Mouse (Mus musculus): ENCODE measurements around the gene Slc22a14.
"Not testable (repeated sequence)": the region's sequence is repeated elsewhere in the genome, so short reads cannot be mapped to it uniquely, and the experiment has no call there.

DNA sequence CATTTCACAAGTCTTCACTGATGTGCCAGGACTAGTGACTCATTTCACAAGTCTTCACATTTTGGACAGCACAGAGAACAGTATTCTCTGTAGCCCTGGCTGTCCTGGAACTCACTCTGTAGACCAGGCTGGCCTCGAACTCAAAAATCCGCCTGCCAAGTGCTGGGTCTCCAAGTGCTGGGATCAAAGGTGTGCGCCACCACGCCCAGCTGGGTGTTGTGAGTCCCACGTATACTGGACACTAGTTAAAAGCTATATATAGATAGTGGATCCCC lies 99.3 kb downstream of the Slc22a14 start:
- not testable (repeated sequence) for TF ChIP-seq CTCF (IDR thresholded peaks at IDR 0.05; ENCODE audit: borderline replicate concordance, extremely low read depth, insufficient read depth, insufficient read length); POLR2A (IDR thresholded peaks at IDR 0.05; ENCODE audit: borderline replicate concordance, extremely low read depth, insufficient read depth, insufficient read length, poor library complexity, severe bottlenecking)

All from brain, embryonic 14.5 days (tissue).